Mouse (Mus musculus) mouse embryonic stem cell (cell line): ENCODE data around the gene Dqx1.

Experiments
- in situ Hi-C, 2 experiments: fragments of 300-500 bp; cut with MboI; formaldehyde crosslinking; loops; 1 replicate in 1 of 2; 3 replicates in 1 of 2; pipeline ENCODE4 v1.14.3; 2019 to 2020; ENCODE audit warnings: low sequenced_read_pairs in 2 of 2, low pct_unique_long_range_greater_than_20kb in 1 of 2, mixed read lengths in 1 of 2; ENCODE audit not compliant: unreplicated experiment in 1 of 2

Dqx1 gene

DNA sequence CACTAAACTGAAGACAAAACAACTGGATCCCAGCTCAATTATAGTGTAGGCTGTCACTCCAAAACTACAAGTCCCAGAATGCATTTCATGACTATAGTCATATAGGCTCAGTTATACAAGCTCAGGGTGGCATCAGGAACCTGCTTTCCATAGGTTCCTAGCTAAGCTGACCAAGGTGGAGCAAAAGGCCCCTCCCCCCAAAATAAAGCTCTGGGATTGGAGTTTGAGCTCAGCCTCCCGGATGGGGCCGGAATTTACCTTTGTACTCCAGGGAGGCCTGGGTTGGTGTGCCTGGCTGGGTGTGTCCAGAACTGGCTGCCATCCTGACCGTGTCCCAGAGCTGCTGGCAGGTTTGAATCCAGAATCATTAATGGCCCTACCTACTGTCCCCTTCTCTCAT lies at the start of gene Dqx1:
Gene Dqx1 (plus strand): TSS at position 55 of the 400 bp plus-strand sequence.
- in situ Hi-C loops, result no loop called here

DNA sequence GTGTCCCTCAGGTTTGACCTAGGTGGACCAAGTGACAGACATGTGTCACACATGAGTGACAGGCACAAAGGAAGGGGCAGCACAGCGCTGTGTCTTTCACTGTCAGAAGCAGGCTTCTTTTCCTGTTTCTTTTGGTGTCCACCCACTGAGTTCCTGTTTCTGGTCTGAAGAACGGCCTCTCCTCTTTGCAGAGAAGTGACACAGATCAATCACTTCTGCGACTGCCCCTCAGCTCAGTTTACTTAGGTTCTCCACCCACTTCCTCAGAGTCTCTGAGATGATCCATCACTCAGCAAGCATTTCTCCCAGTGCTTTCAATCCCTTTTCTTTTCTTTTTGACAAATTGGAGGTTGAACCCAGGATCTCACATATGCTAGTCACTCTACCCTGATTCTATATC lies 49.0 kb upstream of the Dqx1 start:
- in situ Hi-C loops, result loop anchor here in 1 of 2 experiments (5.0 kb wide), 1 partner anchor 94 kb away; the partner anchor contains the start of genes Ccdc142 and Gm42688

DNA sequence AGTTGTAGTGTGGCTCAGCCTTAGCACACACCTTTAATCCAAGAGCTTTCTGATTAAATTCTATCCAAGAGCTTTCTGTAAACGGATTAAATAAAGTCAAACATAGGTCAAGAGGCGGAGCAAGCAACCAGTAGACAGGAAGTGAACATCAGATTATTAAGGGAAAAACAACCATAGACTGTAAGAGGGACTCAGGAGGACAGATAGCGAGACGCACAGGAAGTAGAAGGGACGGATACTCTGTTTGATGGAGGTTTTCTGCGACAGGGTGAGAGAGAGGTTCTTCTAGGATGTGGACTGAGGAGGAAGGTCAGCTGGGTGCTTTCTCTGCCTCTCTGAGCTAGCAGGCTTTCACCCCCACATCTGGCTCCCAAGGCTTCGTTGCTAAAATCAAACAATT lies 47.6 kb upstream of the Dqx1 start:
- in situ Hi-C loops, result no loop called here

DNA sequence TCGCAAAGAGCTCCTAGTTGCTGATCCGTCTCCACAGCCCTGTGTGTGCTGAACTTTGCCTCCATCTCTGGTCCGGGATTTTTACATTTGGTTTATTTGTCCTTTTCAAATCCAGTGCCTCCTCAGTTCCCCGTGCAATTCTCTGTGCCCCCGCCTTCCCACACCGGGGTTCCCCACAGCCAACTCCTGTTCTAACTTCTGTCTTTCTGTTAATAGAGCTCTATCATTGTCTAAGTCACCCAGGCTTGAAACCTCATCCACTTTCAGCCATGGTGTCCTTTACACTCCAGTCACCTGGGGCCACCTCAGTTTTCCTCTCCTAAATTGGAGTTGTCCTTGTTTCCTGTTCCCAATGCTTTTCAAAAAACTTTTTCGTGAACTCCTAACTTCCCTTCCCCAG lies 46.4 kb upstream of the Dqx1 start:
- in situ Hi-C loops, result no loop called here

DNA sequence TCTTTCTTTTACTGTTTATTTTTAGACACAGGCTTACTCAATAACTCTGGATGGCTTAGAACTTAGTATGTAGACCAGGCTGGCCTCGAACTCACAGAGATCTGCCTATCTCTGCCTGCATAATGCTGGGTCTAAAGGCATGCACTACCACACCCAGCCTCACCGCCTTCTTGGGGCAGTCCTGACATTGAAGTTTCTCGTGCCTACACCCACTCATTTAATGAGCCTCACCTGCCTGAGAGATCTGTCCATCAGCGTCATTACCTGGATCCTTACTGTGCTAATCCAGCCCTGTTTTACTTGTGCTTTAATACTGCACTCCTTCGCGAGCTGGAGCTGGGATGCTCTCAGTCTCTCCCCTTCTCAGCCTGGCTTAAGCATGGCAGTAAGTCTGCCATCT lies 45.9 kb upstream of the Dqx1 start:
- in situ Hi-C loops, result no loop called here

DNA sequence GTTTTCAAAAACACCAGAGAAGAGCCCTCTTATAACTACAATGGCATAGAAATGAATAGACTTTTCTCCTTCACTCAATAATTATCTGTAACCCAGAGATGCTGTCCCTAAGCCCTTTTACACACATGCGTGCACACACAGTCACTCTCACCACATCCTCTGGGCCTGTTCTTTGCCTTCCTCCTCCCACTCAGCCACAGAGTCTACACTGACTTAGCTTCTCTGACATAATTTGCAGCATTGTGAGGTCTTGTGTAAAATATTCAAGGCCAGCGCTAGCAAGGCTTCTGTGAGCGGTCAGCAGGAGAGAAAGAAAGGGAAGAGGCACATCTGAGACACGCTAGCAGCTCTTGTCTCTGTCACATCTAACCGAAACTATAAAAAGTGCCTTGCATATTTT lies 44.2 kb upstream of the Dqx1 start:
- in situ Hi-C loops, result no loop called here

DNA sequence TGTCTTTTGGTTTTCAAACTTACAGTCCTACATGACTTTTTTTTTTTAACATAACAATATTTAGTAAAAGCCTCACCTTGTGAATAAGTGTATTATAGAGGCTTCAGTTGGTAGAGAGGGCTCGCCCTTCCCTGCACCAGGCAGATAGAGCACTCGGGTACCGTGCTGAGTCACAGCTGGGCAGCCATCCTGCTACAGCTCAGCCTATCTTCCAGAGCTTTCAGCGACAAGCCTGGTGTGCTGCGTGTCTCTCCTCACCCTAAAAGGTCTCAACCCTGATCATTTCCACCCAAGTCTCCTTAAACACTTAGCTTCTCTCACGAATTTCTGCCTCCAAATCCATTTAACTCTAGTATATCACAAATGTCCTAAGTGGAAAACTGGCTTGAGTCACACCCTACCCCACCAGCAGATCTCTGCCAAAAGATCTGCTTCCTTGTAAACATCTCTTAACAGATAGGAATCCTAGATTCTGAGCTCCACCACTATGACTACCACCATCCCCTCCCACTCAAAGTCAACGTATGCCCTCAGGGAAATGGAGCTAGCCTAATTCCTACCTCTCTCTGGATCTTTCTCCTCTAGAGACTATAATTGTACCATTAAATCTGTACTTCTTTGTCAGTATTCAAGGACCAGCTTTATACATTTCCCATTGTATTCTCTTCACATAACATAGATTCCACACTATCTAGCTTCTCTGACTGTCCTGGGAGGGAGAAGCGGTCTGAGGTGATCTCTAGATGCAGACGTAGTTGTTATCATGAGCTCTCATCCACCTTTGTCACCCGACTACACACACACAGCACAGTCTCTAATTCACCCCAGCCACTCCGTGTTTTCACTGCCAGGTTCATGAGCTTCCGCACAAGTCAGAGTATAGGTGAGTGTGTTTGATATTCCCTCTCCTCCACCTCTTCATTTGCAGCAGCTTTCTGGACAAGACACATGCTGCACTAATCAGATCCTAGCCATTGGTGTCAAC lies 42.9 kb upstream of the Dqx1 start:
- in situ Hi-C loops, result no loop called here

DNA sequence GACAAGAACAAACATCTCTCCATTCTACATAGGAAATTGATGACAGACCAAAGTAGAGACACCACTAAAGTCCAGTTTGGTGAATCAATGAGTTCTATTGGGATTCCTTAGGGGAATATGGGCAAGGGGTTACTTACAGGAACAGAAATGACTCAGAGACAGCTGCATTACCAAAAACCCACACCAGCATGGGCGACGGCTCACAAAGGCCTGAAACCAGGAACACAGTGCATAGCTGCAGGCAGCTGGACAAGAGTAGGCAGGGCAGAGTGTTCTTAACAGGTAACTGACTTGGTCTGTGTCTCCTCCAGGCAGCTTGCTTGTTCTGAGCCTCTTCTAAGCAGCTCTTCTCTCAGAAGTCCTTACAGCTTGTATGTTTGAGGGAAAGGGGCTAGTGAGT lies 41.9 kb upstream of the Dqx1 start:
- in situ Hi-C loops, result no loop called here

DNA sequence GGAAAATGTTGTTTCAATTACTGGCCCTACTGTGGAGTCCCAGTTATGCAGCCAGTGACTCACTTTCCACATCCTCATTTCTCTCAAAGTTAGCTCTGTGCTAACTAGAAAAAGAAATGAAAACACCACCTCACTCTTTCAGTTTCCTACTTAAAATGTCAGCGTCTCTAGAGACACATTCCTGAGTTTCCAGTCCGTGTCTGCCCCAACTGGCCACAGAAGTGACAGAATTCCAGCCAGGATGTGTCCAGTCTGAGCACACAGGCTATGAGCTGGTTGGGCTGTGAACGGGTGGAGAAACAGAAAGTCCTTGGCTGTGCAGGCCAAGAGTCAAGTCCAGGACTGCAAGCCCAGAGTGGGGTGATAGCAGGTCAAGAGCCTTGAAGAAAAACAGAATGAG lies 40.5 kb upstream of the Dqx1 start:
- in situ Hi-C loops, result no loop called here

DNA sequence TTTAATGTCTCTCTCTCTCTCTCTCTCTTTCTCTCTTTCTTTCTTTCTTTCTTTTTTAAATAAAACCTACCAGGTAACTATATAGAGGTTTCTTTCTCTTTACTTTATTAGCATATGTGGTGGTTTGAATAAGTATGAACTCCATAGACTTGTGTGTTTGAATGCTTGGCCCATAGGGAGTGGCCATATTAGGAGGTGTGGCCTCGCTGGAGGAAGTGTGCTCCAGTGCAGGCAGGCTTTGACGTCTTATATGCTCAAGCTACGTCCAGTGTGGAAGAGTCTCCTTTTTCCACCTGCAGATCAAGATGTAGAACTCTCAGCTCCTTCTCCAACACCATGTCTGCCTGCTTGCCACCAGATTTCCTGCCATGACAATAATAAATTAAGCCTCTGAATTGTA lies 38.6 kb upstream of the Dqx1 start:
- in situ Hi-C loops, result no loop called here

DNA sequence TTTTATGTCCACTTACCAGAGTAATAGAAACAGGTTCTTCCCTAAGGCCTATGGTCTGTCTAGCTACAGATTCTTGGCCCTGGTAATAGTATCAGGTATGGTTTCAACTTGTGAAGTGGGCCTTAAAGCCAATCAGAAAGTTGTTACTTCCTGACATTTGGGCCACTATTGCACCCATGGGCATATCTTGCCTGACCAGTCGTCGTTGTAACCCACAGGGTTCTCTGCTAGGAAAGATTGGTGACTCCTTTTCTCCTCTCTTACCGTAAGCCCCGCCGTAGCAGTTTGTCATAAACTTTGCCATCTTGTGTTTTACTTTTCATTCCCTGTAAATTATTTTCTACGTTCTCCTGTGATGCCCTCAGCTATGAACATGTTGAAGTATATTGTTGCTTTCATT lies 37.5 kb upstream of the Dqx1 start:
- in situ Hi-C loops, result no loop called here

DNA sequence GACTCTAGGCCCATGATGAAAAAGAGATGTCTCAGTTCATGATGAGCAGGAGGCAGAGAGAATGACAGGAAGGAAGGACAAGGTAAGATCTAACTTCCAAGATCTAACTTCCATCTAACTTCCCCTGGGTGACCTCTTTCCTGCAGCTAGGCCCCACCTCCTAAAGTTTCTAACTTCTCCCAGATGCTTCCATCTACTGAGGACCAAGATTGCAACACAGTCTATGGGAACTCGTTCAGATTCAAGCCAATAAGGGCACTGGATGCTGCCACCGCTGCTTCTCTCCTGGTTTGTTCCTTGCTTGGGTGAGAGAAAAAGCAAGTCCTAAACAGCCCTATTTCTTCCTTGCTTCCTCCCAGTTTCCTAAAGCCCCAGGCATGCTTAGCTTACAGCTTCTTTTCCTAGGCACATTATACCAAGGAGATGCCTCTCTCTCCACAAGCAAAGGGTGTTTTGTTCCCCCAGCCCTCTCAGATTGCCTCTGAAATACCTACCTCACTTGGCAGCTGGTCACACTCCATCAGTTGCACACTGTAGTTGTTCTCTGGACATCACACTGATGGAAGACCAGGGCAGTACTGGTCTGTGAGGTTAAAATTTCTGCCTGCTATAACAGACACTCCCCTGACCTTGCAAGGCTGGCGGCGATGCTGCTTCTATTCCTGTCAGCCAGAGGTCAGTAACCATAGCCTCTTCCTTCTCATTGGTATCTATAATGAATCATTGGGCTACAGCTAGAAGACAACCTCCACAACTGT lies 36.6 kb upstream of the Dqx1 start:
- in situ Hi-C loops, result no loop called here

DNA sequence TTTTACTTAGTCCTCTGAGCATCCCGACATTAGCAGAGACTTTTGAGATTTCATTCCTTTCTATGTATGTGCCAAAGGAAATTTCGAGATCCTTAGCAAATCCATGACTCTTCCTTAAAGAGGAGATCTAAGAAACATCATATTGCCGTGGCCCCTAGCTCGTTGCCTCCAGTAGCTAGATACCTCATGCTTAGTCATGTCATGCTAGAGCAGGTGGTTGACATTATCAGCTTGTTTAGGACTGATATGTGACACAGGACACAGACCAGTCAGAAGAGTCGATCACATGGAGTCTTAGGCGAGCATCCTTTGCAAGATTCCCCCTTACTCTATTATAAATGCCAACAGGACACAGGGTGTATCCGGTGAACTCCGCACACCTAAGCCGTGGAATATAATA lies 34.6 kb upstream of the Dqx1 start:
- in situ Hi-C loops, result no loop called here

DNA sequence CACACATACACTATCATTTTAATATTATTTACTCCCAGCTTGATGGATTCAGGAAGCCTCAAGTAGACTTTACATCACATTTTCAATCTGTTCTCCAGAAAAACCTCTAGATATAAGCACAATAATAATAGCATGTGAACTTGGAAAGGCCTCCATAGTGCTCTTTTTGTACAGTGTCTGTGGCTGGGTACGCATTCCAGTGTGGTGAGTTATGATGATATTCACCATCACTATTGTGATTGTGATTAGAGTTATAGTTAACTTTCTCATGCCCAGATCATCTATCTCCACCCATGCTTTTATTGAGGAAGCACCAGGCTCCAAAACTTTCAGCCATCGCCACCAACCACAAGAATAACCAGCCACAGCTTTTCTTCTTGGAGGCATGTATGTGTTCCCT lies 33.9 kb upstream of the Dqx1 start:
- in situ Hi-C loops, result no loop called here

DNA sequence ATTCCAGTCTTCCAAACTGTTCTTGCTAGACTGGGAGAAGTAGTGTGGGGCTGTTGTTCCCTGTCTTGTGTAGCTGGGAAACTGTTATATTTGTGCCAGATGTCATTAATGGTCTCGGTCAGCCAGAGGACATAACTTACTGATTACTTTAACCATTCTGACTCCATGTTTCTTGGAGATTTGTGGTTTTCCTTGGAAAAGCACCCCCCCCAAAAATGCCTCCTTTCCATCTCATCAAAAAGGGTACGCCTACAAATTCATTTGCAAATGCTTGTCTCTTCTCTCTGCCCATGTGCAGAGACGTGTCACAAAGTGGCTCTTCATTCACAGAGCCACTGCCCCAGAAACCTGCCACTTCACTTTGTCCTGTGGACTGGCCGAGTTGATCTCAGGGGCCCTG lies 33.2 kb upstream of the Dqx1 start:
- in situ Hi-C loops, result no loop called here

DNA sequence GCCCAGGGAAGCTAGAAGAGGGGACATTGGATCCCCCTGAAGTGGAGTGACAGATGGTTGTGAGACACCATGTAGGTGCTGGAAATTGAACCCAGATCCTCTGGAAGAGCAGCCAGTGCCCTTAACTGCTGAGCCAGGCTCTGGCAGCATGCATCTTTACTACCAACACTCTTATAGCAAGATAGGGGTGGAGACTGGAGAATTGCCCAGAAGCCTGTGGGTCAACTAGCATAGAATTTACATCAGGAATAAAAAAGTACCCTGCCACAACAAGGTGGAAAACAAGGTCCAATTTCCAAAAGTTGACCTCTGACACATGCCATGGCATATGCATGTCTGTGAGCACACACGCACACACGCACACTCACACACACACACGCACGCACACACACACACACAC lies 32.4 kb upstream of the Dqx1 start:
- in situ Hi-C loops, result no loop called here

DNA sequence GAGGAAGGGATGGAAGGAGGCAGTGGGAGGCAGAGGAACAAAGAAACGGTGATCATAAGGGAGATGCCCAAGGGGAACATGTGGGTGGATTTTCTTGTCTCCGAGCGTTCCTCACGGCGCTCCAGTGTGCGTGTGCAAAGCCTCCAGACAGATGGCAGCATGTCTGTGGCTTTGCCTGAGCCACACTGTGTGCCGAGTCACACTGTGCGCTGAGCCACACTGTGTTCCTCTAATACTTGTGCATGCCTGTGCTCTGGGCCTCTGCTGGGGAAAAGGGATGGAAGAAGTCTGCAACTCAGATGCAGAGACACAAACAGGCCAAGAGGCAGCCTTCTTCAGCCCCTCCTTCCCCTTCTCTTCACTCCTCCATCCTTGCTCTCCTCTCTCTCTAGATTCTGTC lies 30.4 kb upstream of the Dqx1 start:
- in situ Hi-C loops, result no loop called here

DNA sequence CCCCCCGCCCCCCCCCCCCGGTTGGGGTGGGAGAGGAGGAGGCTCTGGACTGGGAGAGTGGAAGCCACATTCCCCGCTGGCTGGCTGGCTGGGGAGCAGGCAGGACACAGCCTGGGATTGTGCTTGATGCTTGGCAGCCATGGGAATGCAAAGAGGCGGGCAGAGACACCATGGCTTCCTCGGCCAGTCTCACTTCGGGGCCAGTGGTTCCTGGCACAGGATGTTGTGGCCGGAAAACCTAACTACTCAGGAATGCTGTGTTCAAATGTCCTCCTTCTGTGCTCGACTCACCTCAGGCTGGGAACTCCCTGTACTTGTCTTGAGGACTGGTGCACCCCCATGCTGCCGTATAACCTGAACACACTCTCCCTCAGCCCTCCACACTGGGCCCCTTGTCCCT lies 29.9 kb upstream of the Dqx1 start:
- in situ Hi-C loops, result no loop called here

DNA sequence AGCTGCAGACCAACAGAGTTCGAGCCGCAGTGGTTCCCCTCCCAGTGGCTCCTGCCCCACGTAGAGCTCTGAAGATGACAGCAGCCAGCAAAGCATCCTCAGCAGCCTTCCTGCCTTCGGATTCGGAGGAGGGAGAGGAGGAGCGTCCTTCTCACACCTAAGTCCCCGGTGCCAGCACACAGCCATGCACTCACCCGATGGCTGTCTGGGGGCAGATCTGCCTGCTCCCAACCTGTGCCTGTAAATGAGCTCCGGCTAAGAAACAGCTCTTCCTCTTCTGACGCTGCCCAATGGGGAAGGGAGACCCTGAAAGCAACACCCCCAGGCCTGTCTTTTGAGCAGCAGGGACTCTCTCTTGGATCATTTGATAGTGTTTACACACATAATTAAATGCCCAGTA lies 27.9 kb upstream of the Dqx1 start:
- in situ Hi-C loops, result no loop called here

DNA sequence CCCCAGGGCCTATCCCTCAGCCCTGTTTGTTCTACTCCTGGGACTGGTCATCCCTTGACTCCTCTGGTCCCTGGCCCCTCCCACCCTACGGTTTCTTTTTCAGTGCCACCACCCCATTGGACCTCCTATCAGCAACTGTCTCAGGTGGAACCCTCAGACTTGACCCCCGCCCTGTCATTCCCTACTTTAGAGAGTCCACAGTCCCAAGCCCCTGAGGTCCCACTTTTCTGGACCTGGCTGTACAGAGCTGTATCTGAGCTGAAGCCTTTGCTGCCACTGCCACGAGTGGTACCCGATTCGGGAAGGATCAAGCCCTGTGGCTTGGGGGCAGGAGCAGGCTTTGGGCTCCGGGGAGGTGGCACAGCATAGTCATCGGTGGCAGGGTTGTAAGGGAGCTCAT lies 26.5 kb upstream of the Dqx1 start:
- in situ Hi-C loops, result no loop called here
